Mouse (Mus musculus) neutrophil, adult 5-6 weeks (primary cell): Measurements from ENCODE around the gene Clstn1. TPM values are rescaled to one million over a fixed set of nuclear protein-coding genes. Genes with fewer than 3 reads are reported as not detected.
A peak's percentile ranks its signal among the peaks of the same experiment; 100 is the strongest.

Experiments used
- ATAC-seq: fragments of 151-379, 151-347 bp; 2 replicates; pipeline ENCODE4 v1.8.0; 2017; ENCODE audit warnings: mild to moderate bottlenecking, moderate TSS enrichment; ENCODE audit not compliant: insufficient number of reproducible peaks, poor library complexity, low FRiP score, severe bottlenecking; ENCODE audit errors: extremely low read depth
- total RNA-seq: library from RNA; stranded (forward); fragments of 200-1000 nt; gene quantifications from 2 replicates; pipeline ENCODE4 v1.2.3, GENCODE M21; 2017

Clstn1 gene
- total RNA-seq, 1 experiment from 2014 or later: 0.47 TPM

- ATAC-seq: peak; percentile 20; the same call in 1 of the 2 replicates
Measured at GRCm38 (mm10) chr4:149696189-149696971, 110.1 kb downstream of the Clstn1 start.

DNA sequence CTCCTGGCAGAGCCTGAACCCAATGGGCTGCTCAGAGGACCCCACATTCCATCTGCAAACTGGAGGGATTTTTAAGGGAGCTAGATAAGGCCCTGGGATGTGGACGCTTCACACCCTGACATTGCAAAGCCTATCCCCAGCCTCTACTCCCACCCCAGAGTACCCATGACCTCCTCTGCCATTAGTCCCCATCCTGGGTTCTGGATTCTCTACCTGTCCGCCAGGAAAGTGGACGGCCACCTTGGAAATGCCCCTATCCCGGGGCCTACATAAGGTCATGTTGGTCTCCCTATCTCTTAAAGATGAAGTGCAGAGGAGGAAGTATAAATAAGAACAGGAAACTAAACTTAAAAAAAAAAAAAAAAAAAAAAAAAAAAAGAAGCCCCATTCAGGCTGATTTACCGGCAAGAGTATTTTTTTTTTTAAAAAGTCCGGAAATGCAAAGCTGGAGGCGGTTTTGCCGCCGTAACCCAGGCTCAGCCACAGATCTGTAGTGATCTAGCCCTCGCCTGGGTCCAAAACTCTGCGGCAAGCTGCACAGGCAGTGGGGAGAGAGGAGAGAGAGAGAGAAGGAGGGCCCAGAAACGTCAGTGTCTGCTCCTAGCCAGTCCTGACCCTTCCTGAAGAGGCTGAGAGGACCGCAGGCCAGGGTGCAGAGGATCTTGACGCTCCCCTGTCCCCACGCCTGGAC, 111.4 kb downstream of the Clstn1 start:
- peak; percentile 34 for ATAC-seq

- ATAC-seq: peak; percentile 24
Measured at GRCm38 (mm10) chr4:149698197-149698821, 112.0 kb downstream of the Clstn1 start.

Other genes starting within 250 kb of the Clstn1 start
- gene Ube4b, start 159.7 kb upstream of the Clstn1 start, total RNA-seq: 38.9 and 46.8 TPM in 2 replicates
- gene Rbp7, start 131.5 kb upstream of the Clstn1 start, total RNA-seq: not detected in 2 replicates
- not detected in 2 replicates for gene Tmem274, start 109.1 kb upstream of the Clstn1 start, total RNA-seq
- 3.9 and 4.3 TPM in 2 replicates for gene Nmnat1, start 101.3 kb upstream of the Clstn1 start, total RNA-seq
- 29.5 and 62.7 TPM in 2 replicates for gene Lzic, start 101.2 kb upstream of the Clstn1 start, total RNA-seq
- gene Ctnnbip1, start 68.2 kb upstream of the Clstn1 start, total RNA-seq: 7.2 and 10.8 TPM in 2 replicates
- gene Pik3cd, start 116.1 kb downstream of the Clstn1 start, total RNA-seq: 255 and 290 TPM in 2 replicates
- gene Tmem201, start 151.6 kb downstream of the Clstn1 start, total RNA-seq: 5.8 and 6.6 TPM in 2 replicates
- gene Slc25a33, start 187.8 kb downstream of the Clstn1 start, total RNA-seq: 11.9 and 12.7 TPM in 2 replicates